Mouse (Mus musculus): ENCODE measurements around the gene Cse1l.

The Cse1l gene

GRCm38 (mm10) chr2:166905711-166906522, at the start of gene Cse1l:
Gene Cse1l, plus strand, starts transcription at chr2:166906040.
- peak; percentile 98 for DNase-seq (ENCODE audit: low spot score)

GRCm38 (mm10) chr2:166856366-166856765, 49.5 kb upstream of the Cse1l start:
- DNase-seq (ENCODE audit: low spot score): no peak

- DNase-seq (ENCODE audit: low spot score): no peak
These were observed 48.7 kb upstream of the Cse1l start for GRCm38 (mm10) chr2:166857118-166857517.

GRCm38 (mm10) chr2:166859214-166859613, 46.6 kb upstream of the Cse1l start:
- no peak for DNase-seq (ENCODE audit: low spot score)

GRCm38 (mm10) chr2:166862505-166862904, 43.3 kb upstream of the Cse1l start:
- DNase-seq (ENCODE audit: low spot score): no peak

- DNase-seq (ENCODE audit: low spot score): no peak
These were observed 40.4 kb upstream of the Cse1l start for GRCm38 (mm10) chr2:166865476-166865875.

- no peak for DNase-seq (ENCODE audit: low spot score)
These were observed 35.5 kb upstream of the Cse1l start for GRCm38 (mm10) chr2:166870271-166870865.

- no peak for DNase-seq (ENCODE audit: low spot score)
These were observed 34.9 kb upstream of the Cse1l start for GRCm38 (mm10) chr2:166870899-166871298.

GRCm38 (mm10) chr2:166874675-166875280, 31.1 kb upstream of the Cse1l start:
- DNase-seq (ENCODE audit: low spot score): no peak

GRCm38 (mm10) chr2:166875561-166875960, 30.3 kb upstream of the Cse1l start:
- no peak for DNase-seq (ENCODE audit: low spot score)

GRCm38 (mm10) chr2:166876331-166876730, 29.5 kb upstream of the Cse1l start:
- no peak for DNase-seq (ENCODE audit: low spot score)

- no peak for DNase-seq (ENCODE audit: low spot score)
These were observed 20.8 kb upstream of the Cse1l start for GRCm38 (mm10) chr2:166885066-166885465.

GRCm38 (mm10) chr2:166885619-166886018, 20.2 kb upstream of the Cse1l start:
- no peak for DNase-seq (ENCODE audit: low spot score)

GRCm38 (mm10) chr2:166886231-166886630, 19.6 kb upstream of the Cse1l start:
- no peak for DNase-seq (ENCODE audit: low spot score)

GRCm38 (mm10) chr2:166887816-166888215, 18.0 kb upstream of the Cse1l start:
- no peak for DNase-seq (ENCODE audit: low spot score)

GRCm38 (mm10) chr2:166891366-166891880, 14.4 kb upstream of the Cse1l start:
- DNase-seq (ENCODE audit: low spot score): no peak

- DNase-seq (ENCODE audit: low spot score): no peak
These were observed 13.6 kb upstream of the Cse1l start for GRCm38 (mm10) chr2:166892158-166892680.

GRCm38 (mm10) chr2:166893036-166893435, 12.8 kb upstream of the Cse1l start:
- no peak for DNase-seq (ENCODE audit: low spot score)

- no peak for DNase-seq (ENCODE audit: low spot score)
These were observed 9.5 kb upstream of the Cse1l start for GRCm38 (mm10) chr2:166896368-166896767.

- no peak for DNase-seq (ENCODE audit: low spot score)
These were observed 8.9 kb upstream of the Cse1l start for GRCm38 (mm10) chr2:166896974-166897373.

GRCm38 (mm10) chr2:166899161-166899560, 6.7 kb upstream of the Cse1l start:
- DNase-seq (ENCODE audit: low spot score): no peak

GRCm38 (mm10) chr2:166899746-166900145, 6.1 kb upstream of the Cse1l start:
- DNase-seq (ENCODE audit: low spot score): no peak

All from layer of hippocampus, adult 11-12 months (tissue).